Mouse (Mus musculus) intestine, postnatal 0 days (tissue): Measurements from ENCODE around the gene Gm13103. TPM values are rescaled to one million over a fixed set of nuclear protein-coding genes. Genes with fewer than 3 reads are reported as not detected.
"Not testable (repeated sequence)": the region's sequence is repeated elsewhere in the genome, so short reads cannot be mapped to it uniquely, and the experiment has no call there.

Experiments used
- ATAC-seq: fragments of 200-750 bp; cut with Nextera tagmentation; 2 replicates; pipeline ENCODE4 v1.8.0; 2017; ENCODE audit warnings: mild to moderate bottlenecking, moderate TSS enrichment, moderate library complexity
- H3K27ac ChIP-seq: fragments of 300-500 bp; sonication (generic); 2 replicates; pipeline ENCODE4 v1.5.1; 2014; ENCODE audit warnings: mild to moderate bottlenecking, low read depth, low read length, moderate library complexity
- H3K27me3 ChIP-seq: fragments of 300-500 bp; sonication (generic); replicated peaks from 2 replicates; pipeline ENCODE4 v1.6.1; 2014; ENCODE audit warnings: low read length, mixed read lengths; ENCODE audit not compliant: control insufficient read depth, insufficient read depth
- H3K36me3 ChIP-seq: fragments of 300-500 bp; sonication (generic); 2 replicates; pipeline ENCODE4 v1.6.1; 2014; ENCODE audit warnings: mild to moderate bottlenecking, moderate library complexity; ENCODE audit not compliant: control insufficient read depth, insufficient read depth
- H3K4me1 ChIP-seq: fragments of 300-500 bp; sonication (generic); replicated peaks from 2 replicates; pipeline ENCODE4 v1.6.1; 2014; ENCODE audit warnings: antibody characterized with exemption, low read length, mixed read lengths; ENCODE audit not compliant: control insufficient read depth, insufficient read depth
- H3K4me2 ChIP-seq: fragments of 300-500 bp; sonication (generic); replicated peaks from 2 replicates; pipeline ENCODE4 v1.6.1; 2014; ENCODE audit warnings: low read depth, mild to moderate bottlenecking, moderate library complexity
- H3K4me3 ChIP-seq: fragments of 300-500 bp; sonication (generic); 2 replicates; pipeline ENCODE4 v1.5.1; 2014; ENCODE audit warnings: low read depth, low read length
- H3K9ac ChIP-seq: fragments of 300-500 bp; sonication (generic); 2 replicates; pipeline ENCODE4 v1.6.1; 2014; ENCODE audit warnings: mild to moderate bottlenecking, low read depth, low read length
- H3K9me3 ChIP-seq: fragments of 300-500 bp; sonication (generic); 2 replicates; pipeline ENCODE4 v1.6.1; 2016; ENCODE audit warnings: mixed run types; ENCODE audit not compliant: control insufficient read depth
- CTCF ChIP-seq: sonication (generic); IDR thresholded peaks from 2 replicates; pipeline ENCODE4 v1.5.1; 2016; ENCODE audit warnings: low read depth, mild to moderate bottlenecking, control low read depth, antibody characterized with exemption, moderate library complexity
- WGBS: fragments of 180-500 bp; shearing (Covaris S2); extraction: QIAGEN DNeasy Blood & Tissue Kit; methylation state at CpG from one replicate; pipeline ENCODE4 v1.1.7; 2014; 5-methylcytosine and 5-hydroxymethylcytosine counted together
- polyA plus RNA-seq: library from polyadenylated mRNA; unstranded; fragments of >200 nt; fragmentation: Nextera tagmentation; extraction: Ambion mirVana; gene quantifications from 2 replicates; pipeline ENCODE4 v1.2.1, GENCODE M21; 2015

Gene Gm13103
- not detected in 2 replicates for polyA plus RNA-seq

DNA sequence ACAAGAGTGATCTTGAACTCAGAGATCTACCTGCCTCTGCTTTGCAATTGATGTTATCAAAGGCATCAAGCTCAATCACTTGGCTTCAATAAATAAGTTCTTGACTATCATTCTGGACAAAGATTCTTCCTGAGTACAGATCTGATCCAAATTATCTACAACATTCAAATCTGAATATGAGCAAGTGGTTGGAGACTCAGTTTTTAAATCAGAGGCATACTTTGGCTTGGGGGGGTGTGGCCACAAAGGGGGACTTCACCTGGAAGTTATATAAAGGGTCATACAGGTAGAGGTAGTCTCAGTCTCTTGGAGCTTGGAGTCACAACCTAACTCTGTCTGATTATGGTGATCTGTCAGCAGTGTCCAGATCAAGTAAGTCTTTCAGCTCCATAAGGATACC is at the start of gene Gm13103:
Gene Gm13103, plus strand, starts transcription at position 301 of the 400 bp plus-strand sequence.
- not testable (repeated sequence) for ATAC-seq

DNA sequence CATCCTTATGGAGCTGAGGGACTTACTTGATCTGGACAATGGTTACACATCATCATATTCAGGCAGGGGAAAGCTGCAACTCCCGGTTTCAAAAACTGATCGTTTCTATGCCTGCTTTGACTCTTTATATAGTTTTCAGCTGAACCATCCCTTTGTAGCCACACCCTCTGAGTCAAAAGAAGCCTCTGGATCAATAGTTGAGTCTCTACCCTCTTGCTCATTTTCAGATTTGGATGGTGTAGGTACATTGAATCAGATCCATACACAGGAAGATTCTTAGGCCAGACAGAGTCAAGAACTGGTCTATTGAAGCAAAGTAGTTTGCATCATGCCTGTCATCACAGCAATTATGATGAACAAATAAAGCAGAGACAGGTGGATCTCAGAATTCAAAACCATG is 30.3 kb upstream of the Gm13103 start, which contains the start of gene Gm13084:
Gene Gm13084, minus strand, starts transcription at position 101 of the 400 bp plus-strand sequence.
- no peak for TF ChIP-seq CTCF
- Histone ChIP-seq H3K9me3 (no peaks in the 10 kb centered on the region), H3K27ac (no peak within 1 kb of the TSS), H3K27me3 (no peaks in the 10 kb centered on the region), H3K36me3 (no peaks in the 10 kb centered on the region), H3K4me3 (no peak within 1 kb of the TSS), H3K9ac (no peak within 1 kb of the TSS), H3K4me2 (no peak within 1 kb of the TSS), H3K4me1 (no peaks in the 10 kb centered on the region)
- WGBS: 73% methylated on average over 2 of the region's 2 CpGs
- ATAC-seq: no peak

More for the DNA sequence above, at the start of gene Gm13103:
- H3K4me1 ChIP-seq, H3K4me3 ChIP-seq, H3K9ac ChIP-seq, H3K36me3 ChIP-seq, H3K4me2 ChIP-seq, H3K9me3 ChIP-seq, H3K27ac ChIP-seq, H3K27me3 ChIP-seq: not testable (repeated sequence)

DNA sequence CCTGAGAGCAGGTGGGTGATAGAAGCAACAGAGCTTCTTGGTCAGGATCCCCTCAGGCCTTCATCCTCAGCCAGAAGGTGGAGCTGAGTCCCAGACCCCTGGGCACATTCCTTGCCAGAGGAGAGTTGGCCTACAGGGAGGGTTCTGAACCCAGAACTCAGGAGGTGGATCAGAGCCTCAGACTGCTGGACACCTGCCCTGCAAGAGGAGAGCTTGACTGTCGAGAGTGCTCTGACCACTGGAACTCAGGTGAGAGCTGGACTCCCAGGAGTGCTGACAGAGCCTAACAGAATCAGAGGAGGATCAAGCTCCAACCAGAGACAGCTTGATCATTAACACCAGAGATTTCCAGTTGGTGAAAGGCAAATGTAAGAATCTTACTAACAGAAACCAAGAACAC is 36.1 kb downstream of the Gm13103 start:
- not testable (repeated sequence) for H3K9me3 ChIP-seq, H3K4me1 ChIP-seq, H3K36me3 ChIP-seq, H3K27ac ChIP-seq, H3K9ac ChIP-seq, H3K4me3 ChIP-seq, H3K27me3 ChIP-seq, ATAC-seq, H3K4me2 ChIP-seq
- 80% methylated on average over 1 of the region's 1 CpGs for WGBS

DNA sequence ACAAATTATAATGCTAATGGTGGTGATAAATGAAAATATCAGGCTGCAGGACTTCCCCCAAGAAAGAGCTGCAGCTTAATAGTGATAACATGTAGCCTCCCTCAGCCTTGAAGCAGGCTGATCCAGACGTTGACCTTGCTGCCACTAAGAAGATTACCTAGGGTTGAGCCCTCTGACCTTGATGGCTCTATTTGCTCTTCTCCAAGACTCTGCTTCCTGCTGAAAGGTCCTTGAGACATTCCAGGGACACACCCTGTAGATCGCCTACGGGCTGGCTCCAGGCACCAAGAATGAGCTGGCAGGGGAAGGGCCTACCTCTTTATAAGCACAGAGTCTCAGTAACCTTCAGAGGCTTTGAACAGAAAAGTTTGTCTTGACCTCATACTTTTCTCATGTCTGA is 48.1 kb downstream of the Gm13103 start:
- H3K27me3 ChIP-seq, H3K27ac ChIP-seq, H3K9me3 ChIP-seq, H3K9ac ChIP-seq, H3K4me2 ChIP-seq, ATAC-seq, H3K36me3 ChIP-seq, H3K4me3 ChIP-seq, H3K4me1 ChIP-seq: not testable (repeated sequence)
- WGBS: 76% methylated on average over 3 of the region's 3 CpGs

DNA sequence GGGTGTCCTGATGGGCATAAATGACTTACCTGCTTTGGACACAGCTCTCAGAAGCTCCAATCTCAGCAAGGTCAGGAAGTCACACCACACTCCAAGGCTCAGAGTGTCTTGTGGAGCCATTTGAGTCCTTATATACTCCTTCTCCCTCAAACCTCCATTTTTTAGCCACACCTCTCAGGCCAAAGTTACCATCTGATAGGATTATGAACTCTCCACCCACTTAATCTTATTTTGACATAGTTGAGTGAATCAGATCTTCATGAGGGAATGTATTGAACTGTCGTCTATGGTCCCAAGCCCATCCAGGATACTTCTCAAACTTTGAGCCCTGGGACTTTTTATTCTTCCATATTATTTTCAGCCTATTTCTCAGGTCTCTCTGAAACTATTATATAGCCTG is 54.0 kb downstream of the Gm13103 start, which contains the start of gene Pramef6:
Gene Pramef6, minus strand, starts transcription at position 101 of the 400 bp plus-strand sequence.
- not testable (repeated sequence) for H3K36me3 ChIP-seq, ATAC-seq
- 83% methylated on average over 1 of the region's 1 CpGs for WGBS

More for the DNA sequence above, 54.0 kb downstream of the Gm13103 start, which contains the start of gene Pramef6:
- H3K4me3 ChIP-seq, H3K4me2 ChIP-seq, H3K9ac ChIP-seq, H3K27me3 ChIP-seq, H3K4me1 ChIP-seq, H3K9me3 ChIP-seq, H3K27ac ChIP-seq: not testable (repeated sequence)

Other genes with a start within 250 kb of the Gm13103 start
- not detected in 2 replicates for gene Gm13083, start 231.5 kb upstream of the Gm13103 start, polyA plus RNA-seq
- not detected in 2 replicates for gene Gm13088, start 189.3 kb upstream of the Gm13103 start, polyA plus RNA-seq
- gene Gm13089, start 143.8 kb upstream of the Gm13103 start, polyA plus RNA-seq: not detected in 2 replicates
- not detected in 2 replicates for gene Gm13078, start 127.0 kb upstream of the Gm13103 start, polyA plus RNA-seq
- gene Gm13023, start 57.1 kb upstream of the Gm13103 start, polyA plus RNA-seq: not detected in 2 replicates
- not detected in 2 replicates for gene Gm13084, start 30.4 kb upstream of the Gm13103 start, polyA plus RNA-seq
- gene Pramef6, start 53.9 kb downstream of the Gm13103 start, polyA plus RNA-seq: not detected in 2 replicates
- gene Pramef25, start 104.5 kb downstream of the Gm13103 start, polyA plus RNA-seq: not detected in 2 replicates
- gene Gm13101, start 120.5 kb downstream of the Gm13103 start, polyA plus RNA-seq: not detected in 2 replicates
- gene Pramef17, start 147.9 kb downstream of the Gm13103 start, polyA plus RNA-seq: not detected in 2 replicates
- gene Pramel4, start 212.6 kb downstream of the Gm13103 start, polyA plus RNA-seq: not detected in 2 replicates